Mouse (Mus musculus) E14TG2a.4 (cell line): ENCODE data around the gene Dusp3.

Experiments
- H3K27me3 ChIP-seq: 2 replicates; pipeline ENCODE4 v1.6.1; 2014; ENCODE audit warnings: low read length, control low read depth; ENCODE audit not compliant: insufficient read depth
- H3K36me3 ChIP-seq: 2 replicates; pipeline ENCODE4 v1.6.1; 2014; ENCODE audit warnings: low read length, control low read depth; ENCODE audit not compliant: insufficient read depth
- H3K4me1 ChIP-seq: replicated peaks from 2 replicates; pipeline ENCODE4 v1.6.1; 2014; ENCODE audit warnings: low read depth, low read length, control low read depth
- H3K4me3 ChIP-seq: replicated peaks from 2 replicates; pipeline ENCODE4 v1.5.1; 2014; ENCODE audit warnings: mild to moderate bottlenecking, low read length
- H3K9me3 ChIP-seq: 2 replicates; pipeline ENCODE4 v1.6.1; 2014; ENCODE audit warnings: low read length, control low read depth
- CTCF ChIP-seq: conservative IDR thresholded peaks from 2 replicates; pipeline ENCODE4 v1.5.1; 2014; ENCODE audit warnings: low read length
- NANOG ChIP-seq: IDR thresholded peaks from 2 replicates; pipeline ENCODE4 v1.6.1; 2014; ENCODE audit warnings: borderline replicate concordance, low read length, mixed read lengths
- POU5F1 ChIP-seq: IDR thresholded peaks from 2 replicates; pipeline ENCODE4 v1.6.1; 2014; ENCODE audit warnings: low read length, borderline replicate concordance

Dusp3 gene

DNA sequence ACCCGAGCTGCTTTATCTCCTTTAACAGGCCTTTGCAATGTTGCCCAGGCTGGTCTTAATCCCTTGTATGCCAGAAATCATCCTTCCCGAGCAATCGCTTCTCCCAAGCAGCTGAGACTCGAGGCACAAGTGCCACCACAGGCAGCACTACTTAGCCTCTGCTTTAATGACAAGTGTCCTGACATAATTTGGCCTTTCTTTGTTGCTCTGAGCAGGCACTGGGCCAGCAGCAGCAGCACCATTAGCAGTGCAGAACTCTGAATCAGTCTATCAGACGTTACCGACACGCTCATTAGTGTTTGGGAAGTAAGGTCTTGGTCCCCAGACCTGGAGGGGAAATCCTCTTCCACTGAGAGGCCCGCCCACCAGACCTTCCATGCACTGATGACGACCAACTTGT is 32.9 kb upstream of the Dusp3 start:
- TF ChIP-seq CTCF = no peak
- no peak for TF ChIP-seq NANOG
- no peak for TF ChIP-seq POU5F1
- H3K4me3 ChIP-seq = no peak overlapping the region
- H3K9me3 ChIP-seq = no peaks in the 10 kb centered on the region
- H3K27me3 ChIP-seq = peaks cover 26% of the 10 kb centered on the region
- H3K36me3 ChIP-seq = no peaks in the 10 kb centered on the region
- peaks cover 46% of the 10 kb centered on the region for H3K4me1 ChIP-seq

DNA sequence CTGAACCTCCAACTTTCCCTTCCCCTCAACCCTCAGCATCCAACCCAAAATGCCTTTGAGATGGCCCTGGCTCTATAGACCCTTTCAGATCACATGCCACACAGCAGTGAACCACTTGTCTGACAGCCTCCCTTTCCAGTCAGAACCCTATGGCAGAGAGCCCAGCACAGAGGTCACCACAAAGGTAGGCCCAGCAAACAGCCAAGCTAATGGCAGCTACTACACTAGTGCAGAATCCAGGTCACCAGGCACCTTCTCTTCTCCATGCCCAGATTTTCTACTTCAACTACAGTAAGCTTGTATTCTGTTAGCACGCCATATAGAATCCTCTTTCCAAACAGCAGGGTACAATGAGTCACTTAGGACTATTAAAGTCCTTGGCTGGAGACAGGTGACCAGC is 29.3 kb upstream of the Dusp3 start:
- H3K27me3 ChIP-seq = 0 out of 2 replicates have a peak, but pooled peaks cover 5% of the 10 kb centered on the region
- peaks cover 27% of the 10 kb centered on the region for H3K4me1 ChIP-seq
- no peak for TF ChIP-seq NANOG
- no peak for TF ChIP-seq POU5F1
- TF ChIP-seq CTCF = no peak

DNA sequence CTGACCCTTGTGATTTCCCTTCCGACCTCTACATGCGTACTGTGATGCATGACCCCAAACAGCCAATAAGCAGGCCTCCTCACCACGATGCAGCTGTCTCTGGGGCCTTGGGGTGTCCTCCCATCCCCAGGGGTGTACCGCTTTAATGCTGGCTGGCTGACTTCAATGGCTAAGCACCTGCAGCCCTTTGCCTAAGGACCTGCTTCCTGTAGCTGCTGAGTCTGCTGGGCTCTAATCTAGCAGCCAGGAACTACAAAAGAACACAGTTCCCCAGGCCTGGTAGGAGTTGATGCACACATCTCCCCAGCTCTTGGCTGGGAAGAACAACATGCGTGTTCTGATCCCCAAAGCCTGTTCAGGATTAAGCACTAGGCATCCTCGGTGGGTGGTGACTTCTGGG is 28.7 kb upstream of the Dusp3 start:
- Histone ChIP-seq H3K4me1 (peaks cover 27% of the 10 kb centered on the region), H3K9me3 (no peaks in the 10 kb centered on the region), H3K4me3 (no peak overlapping the region), H3K27me3 (0 out of 2 replicates have a peak, but pooled peaks cover 3% of the 10 kb centered on the region), H3K36me3 (no peaks in the 10 kb centered on the region)
- TF ChIP-seq NANOG (no peak), CTCF (no peak), POU5F1 (no peak)

More for the DNA sequence above, 29.3 kb upstream of the Dusp3 start:
- Histone ChIP-seq H3K36me3 (no peaks in the 10 kb centered on the region), H3K4me3 (no peak overlapping the region), H3K9me3 (no peaks in the 10 kb centered on the region)

- H3K27me3 ChIP-seq = no peaks in the 10 kb centered on the region
- no peaks in the 10 kb centered on the region for H3K36me3 ChIP-seq
- peaks cover 33% of the 10 kb centered on the region for H3K4me1 ChIP-seq
- H3K9me3 ChIP-seq = no peaks in the 10 kb centered on the region
- no peak for TF ChIP-seq CTCF
- TF ChIP-seq POU5F1 = no peak
- no peak for TF ChIP-seq NANOG
- no peak overlapping the region for H3K4me3 ChIP-seq
Observed at GRCm38 (mm10) chr11:102013201-102013600, 26.4 kb upstream of the Dusp3 start.

DNA sequence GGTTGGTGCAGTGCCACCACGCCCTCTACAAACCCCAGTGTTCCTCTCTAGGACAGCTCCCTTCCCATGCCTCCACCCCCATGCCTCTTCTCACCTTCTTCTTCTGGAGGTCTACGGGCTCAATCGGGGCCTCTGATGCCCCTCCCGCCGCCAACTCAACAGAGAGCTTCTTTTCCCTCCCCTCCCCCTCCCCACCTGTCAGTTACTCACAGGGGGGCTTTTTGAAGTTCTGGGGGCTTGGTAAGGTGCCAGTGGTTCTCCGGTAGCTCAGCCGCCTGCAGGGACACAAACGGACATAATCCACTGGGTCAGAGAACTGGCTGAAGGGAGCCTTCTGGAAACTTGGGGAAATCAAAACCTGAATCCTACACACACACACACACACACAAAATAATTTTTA is 24.7 kb upstream of the Dusp3 start:
- Histone ChIP-seq H3K4me1 (peaks cover 29% of the 10 kb centered on the region), H3K36me3 (no peaks in the 10 kb centered on the region), H3K27me3 (no peaks in the 10 kb centered on the region), H3K4me3 (no peak overlapping the region), H3K9me3 (no peaks in the 10 kb centered on the region)
- TF ChIP-seq CTCF (no peak), POU5F1 (no peak), NANOG (no peak)

- TF ChIP-seq CTCF (no peak), POU5F1 (no peak), NANOG (no peak)
- Histone ChIP-seq H3K9me3 (no peaks in the 10 kb centered on the region), H3K27me3 (no peaks in the 10 kb centered on the region), H3K4me1 (peaks cover 29% of the 10 kb centered on the region), H3K36me3 (no peaks in the 10 kb centered on the region), H3K4me3 (no peak overlapping the region)
Observed at GRCm38 (mm10) chr11:102010140-102010539, 23.3 kb upstream of the Dusp3 start.

- Histone ChIP-seq H3K4me3 (no peak overlapping the region), H3K36me3 (no peaks in the 10 kb centered on the region), H3K4me1 (peaks cover 26% of the 10 kb centered on the region), H3K27me3 (no peaks in the 10 kb centered on the region), H3K9me3 (no peaks in the 10 kb centered on the region)
- TF ChIP-seq CTCF (no peak), NANOG (no peak), POU5F1 (no peak)
Observed at GRCm38 (mm10) chr11:102008954-102009637, 22.3 kb upstream of the Dusp3 start.

GRCm38 (mm10) chr11:102008372-102008771 is 21.6 kb upstream of the Dusp3 start:
- Histone ChIP-seq H3K27me3 (no peaks in the 10 kb centered on the region), H3K36me3 (no peaks in the 10 kb centered on the region), H3K4me3 (no peak overlapping the region), H3K4me1 (peaks cover 26% of the 10 kb centered on the region), H3K9me3 (no peaks in the 10 kb centered on the region)
- no peak for TF ChIP-seq CTCF
- TF ChIP-seq NANOG = no peak

DNA sequence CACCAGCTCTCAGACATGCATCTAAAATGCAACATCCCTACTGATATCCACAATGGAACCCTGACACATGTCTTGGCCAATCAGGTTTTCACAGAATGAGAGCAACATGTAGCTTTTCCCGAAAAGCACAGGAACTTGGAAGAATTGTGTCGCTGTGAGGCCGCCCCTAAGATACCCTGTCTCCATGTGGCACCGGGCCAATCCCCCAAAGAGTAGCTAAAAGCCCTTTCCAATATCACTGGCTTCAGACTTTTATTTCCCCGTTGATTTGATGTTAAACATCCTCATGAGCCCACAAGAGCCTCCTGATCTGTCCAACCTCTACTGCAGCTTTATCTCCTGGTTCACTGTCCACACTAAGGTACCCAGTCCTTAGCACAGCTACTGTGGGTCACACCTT is 19.9 kb upstream of the Dusp3 start:
- H3K4me1 ChIP-seq = peaks cover 26% of the 10 kb centered on the region
- no peaks in the 10 kb centered on the region for H3K9me3 ChIP-seq
- H3K36me3 ChIP-seq = no peaks in the 10 kb centered on the region
- H3K27me3 ChIP-seq = no peaks in the 10 kb centered on the region
- no peak overlapping the region for H3K4me3 ChIP-seq
- TF ChIP-seq NANOG (no peak), POU5F1 (no peak), CTCF (no peak)
